16 mouse cellular contexts compared by ENCODE assay signal in the genomic region with DNA sequence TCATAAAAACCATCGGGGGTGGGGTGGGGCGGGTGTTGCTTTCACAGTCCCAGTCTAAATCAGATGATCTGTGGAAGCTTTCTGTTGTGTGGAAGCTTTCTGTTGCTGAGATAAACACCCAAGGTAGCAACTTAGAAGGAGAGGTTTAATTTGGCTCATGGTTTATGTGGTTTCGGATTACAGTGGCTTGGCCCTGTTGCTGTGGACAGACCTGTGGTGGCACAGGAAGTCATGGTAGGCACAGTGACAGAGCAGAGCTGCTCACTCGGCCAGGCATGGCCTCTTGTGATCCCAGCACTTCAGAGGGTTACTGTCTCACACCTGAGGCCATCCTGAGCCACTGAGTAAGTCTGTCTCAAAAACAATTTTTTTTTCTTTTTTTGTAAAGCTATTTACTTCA.
"Had no signal": no experiment of that assay in that cellular context is flagged by ENCODE, and none has a peak within 500 bp of the region (broad histone marks: within the 10 kb centered on the region; RNA-seq: fewer than 3 reads in every experiment).

No protein-coding gene starts in this region.

- H3K27me3 ChIP-seq: limb, embryonic 12.5 days; limb, embryonic 15.5 days; neural tube, embryonic 13.5 days had no signal

- H3K27ac ChIP-seq: limb, embryonic 12.5 days; limb, embryonic 15.5 days; liver, embryonic 14.5 days; neural tube, embryonic 13.5 days had no signal

- H3K4me1 ChIP-seq: limb, embryonic 15.5 days; neural tube, embryonic 13.5 days had no signal

- H3K9me3 ChIP-seq: limb, embryonic 12.5 days; limb, embryonic 15.5 days; neural tube, embryonic 13.5 days had no signal

- ATAC-seq: liver, postnatal 0 days had no signal

- H3K4me3 ChIP-seq: limb, embryonic 12.5 days; limb, embryonic 15.5 days; neural tube, embryonic 13.5 days had no signal

- DNase-seq: kidney, adult 11 months; kidney, adult 9 months; kidney, postnatal 14 days; kidney, postnatal 4 days; left cerebral cortex, postnatal 4 days; liver, postnatal 0 days; midbrain, embryonic 14.5 days; retina, postnatal 1 day; right cerebral cortex, postnatal 25 days; spleen, adult 18-20 months; thymus, adult 18-20 months; thymus, postnatal 36 days had no signal

- H3K36me3 ChIP-seq: neural tube, embryonic 13.5 days had no signal
